Mouse (Mus musculus): ENCODE measurements around the gene Gp1bb. TPM values are rescaled to one million over a fixed set of nuclear protein-coding genes. Genes with fewer than 3 reads are reported as not detected.
A peak's percentile ranks its signal among the peaks of the same experiment; 100 is the strongest.

The Gp1bb gene
- polyA plus RNA-seq, 1 experiment from 2014 or later, result 9.6 TPM

DNA sequence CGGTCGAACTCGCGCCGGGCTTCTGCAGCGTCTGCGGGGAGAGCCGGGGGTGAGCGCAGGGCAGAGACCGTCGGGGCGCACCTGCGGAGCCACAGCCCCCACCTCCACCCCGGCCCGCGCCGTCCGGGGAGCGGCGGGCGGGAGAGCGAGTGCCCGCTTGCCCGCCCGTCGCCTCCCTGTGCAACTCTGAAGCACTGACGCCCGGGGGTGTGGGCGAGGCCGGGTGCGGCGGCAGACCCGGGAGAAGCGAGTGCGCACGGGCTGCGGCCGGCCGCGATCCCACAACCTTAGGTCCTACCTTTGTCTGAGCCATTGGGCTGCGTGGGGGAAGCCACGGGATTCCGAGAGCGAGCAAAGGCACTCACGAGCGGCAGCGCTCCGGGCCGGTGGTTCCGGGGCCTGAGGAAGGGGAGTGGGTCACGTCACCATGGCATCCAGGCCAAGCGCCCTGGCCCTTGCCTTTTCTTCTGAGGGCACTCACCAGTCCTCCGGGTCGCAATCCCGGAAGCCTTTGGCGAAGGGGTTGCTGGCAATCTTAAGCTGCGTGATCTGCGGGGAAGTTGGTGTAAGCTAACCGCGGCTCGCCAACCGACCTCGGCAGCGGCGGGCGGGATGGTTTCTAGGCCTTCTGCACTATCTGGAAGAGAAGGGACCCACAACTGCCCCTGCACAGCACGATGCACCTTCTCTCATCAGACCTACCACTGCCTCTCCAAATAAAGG lies 39.6 kb downstream of the Gp1bb start:
- DNase-seq (ENCODE audit: low spot score) (no peak), ATAC-seq (no peak)
- no peak overlapping the region for H3K9ac ChIP-seq (ENCODE audit: low read length)
- peaks cover 2% of the 10 kb centered on the region; the same call in 1 of the 2 replicates for H3K4me1 ChIP-seq (ENCODE audit: control insufficient read depth, insufficient read depth, low read length)
- peaks cover 93% of the 10 kb centered on the region for H3K27me3 ChIP-seq (replicated peaks; ENCODE audit: control insufficient read depth, insufficient read depth, low read length)
- H3K27ac ChIP-seq (ENCODE audit: low read depth, low read length), result no peak overlapping the region
- H3K36me3 ChIP-seq (ENCODE audit: control insufficient read depth, insufficient read depth, low read length), result no peaks in the 10 kb centered on the region
- peak overlapping the region; percentile 50 for H3K4me2 ChIP-seq (ENCODE audit: low read length)
- no peaks in the 10 kb centered on the region for H3K9me3 ChIP-seq (replicated peaks; ENCODE audit: control insufficient read depth, low read length)
- H3K4me3 ChIP-seq (ENCODE audit: low read depth, low read length), result peak overlapping the region; percentile 31
- under 1% methylated on average over 56 of the region's 67 CpGs for WGBS

DNA sequence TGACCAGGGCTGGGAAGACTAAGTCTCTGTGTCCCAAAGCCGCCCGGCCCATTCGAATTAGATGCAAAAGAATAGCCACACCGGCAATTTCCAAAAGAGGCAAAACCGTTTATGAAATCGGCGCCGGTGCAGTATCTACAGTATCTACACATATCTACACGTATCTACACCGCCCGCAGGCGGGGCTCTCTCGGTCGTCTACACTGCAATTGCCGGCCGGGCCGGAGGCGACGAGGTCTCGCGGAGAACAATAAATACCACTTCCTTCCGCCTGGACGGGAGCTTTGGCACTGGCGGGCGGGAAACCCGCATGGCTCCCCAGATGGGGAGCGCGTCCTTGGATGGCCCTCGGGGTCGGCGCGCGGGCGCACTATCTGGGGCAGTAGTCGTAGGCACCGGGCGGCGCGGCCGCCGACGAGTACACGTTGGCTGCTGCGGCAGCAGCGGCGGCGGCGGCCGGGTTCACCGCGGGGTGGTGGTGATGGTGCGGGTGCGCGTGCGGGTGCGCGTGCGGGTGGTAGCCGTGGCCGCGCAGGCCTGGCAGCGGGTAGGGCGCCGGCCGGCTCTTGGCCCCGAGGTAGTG lies 40.5 kb downstream of the Gp1bb start:
- Histone ChIP-seq H3K27ac (ENCODE audit: low read depth, low read length) (no peak overlapping the region), H3K27me3 (replicated peaks; ENCODE audit: control insufficient read depth, insufficient read depth, low read length) (peaks cover 85% of the 10 kb centered on the region), H3K4me1 (ENCODE audit: control insufficient read depth, insufficient read depth, low read length) (peaks cover 2% of the 10 kb centered on the region; the same call in 1 of the 2 replicates), H3K4me3 (ENCODE audit: low read depth, low read length) (peak overlapping the region; percentile 31), H3K36me3 (ENCODE audit: control insufficient read depth, insufficient read depth, low read length) (no peaks in the 10 kb centered on the region), H3K9me3 (replicated peaks; ENCODE audit: control insufficient read depth, low read length) (no peaks in the 10 kb centered on the region), H3K4me2 (ENCODE audit: low read length) (peak overlapping the region; percentile 50), H3K9ac (ENCODE audit: low read length) (peak overlapping the region; percentile 29; the same call in 1 of the 2 replicates)
- under 1% methylated on average over 63 of the region's 66 CpGs for WGBS
- peak; percentile 29 for ATAC-seq
- no peak for DNase-seq (ENCODE audit: low spot score)

DNA sequence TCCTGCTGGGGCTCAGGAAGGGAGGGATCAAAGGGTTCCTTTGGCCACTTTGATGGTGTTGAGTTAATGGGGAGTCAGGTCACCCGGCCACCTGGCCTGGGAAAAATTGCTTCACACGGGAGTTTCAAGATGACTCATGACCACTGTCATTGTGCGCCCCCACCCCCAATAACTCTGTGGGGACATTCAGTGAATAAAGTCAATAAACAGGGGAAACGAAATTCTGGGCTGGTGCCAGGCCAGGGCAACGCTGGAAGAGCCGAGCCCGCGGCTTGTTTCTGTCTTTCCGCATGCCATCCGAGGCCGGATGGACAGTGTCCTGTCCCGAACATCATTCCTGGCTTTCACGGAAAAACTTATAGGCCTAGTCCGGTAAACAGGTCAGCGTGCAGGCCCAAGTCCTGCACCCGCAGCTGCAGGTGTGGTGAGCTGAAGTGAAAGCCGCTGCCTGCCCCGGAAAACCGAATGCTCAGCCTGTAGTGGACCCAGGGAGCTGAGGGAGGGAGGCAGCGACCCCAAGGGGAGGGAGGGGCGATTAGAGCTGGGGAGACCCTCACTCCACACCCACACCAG lies 41.1 kb downstream of the Gp1bb start:
- H3K4me1 ChIP-seq (ENCODE audit: control insufficient read depth, insufficient read depth, low read length), result no peaks in the 10 kb centered on the region
- no peak overlapping the region for H3K27ac ChIP-seq (ENCODE audit: low read depth, low read length)
- H3K27me3 ChIP-seq (replicated peaks; ENCODE audit: control insufficient read depth, insufficient read depth, low read length), result peaks cover 79% of the 10 kb centered on the region
- no peaks in the 10 kb centered on the region for H3K9me3 ChIP-seq (replicated peaks; ENCODE audit: control insufficient read depth, low read length)
- DNase-seq (ENCODE audit: low spot score) (no peak), ATAC-seq (no peak)
- H3K4me2 ChIP-seq (ENCODE audit: low read length), result peak overlapping the region; percentile 50
- WGBS, result 5% methylated on average over 21 of the region's 21 CpGs
- H3K9ac ChIP-seq (ENCODE audit: low read length), result no peak overlapping the region
- no peaks in the 10 kb centered on the region for H3K36me3 ChIP-seq (ENCODE audit: control insufficient read depth, insufficient read depth, low read length)
- H3K4me3 ChIP-seq (ENCODE audit: low read depth, low read length), result peak overlapping the region; percentile 31; the same call in 1 of the 2 replicates

DNA sequence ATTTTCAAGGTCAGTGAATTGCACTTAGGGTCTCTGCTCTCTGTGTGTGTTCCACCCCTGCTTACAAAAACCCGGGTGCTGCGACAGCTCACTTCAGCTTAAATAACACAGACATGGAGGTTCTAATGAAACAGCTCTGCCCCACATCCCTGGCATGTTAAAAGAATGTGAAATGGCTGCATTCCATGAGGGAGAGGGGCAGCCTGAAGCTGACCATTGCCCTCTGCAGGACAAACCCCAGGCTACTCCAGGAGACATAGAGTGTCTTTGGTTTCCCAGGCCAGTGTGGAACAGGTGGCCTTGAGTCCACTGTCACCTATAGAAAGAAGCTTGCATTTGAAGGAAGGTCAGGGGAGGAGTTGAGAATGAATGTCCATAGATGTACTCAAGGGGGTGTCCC lies 41.8 kb downstream of the Gp1bb start:
- ATAC-seq, result no peak
- Histone ChIP-seq H3K4me3 (ENCODE audit: low read depth, low read length) (no peak overlapping the region), H3K27me3 (replicated peaks; ENCODE audit: control insufficient read depth, insufficient read depth, low read length) (peaks cover 71% of the 10 kb centered on the region), H3K4me1 (ENCODE audit: control insufficient read depth, insufficient read depth, low read length) (no peaks in the 10 kb centered on the region), H3K9ac (ENCODE audit: low read length) (no peak overlapping the region), H3K36me3 (ENCODE audit: control insufficient read depth, insufficient read depth, low read length) (no peaks in the 10 kb centered on the region), H3K4me2 (ENCODE audit: low read length) (no peak overlapping the region), H3K9me3 (replicated peaks; ENCODE audit: control insufficient read depth, low read length) (no peaks in the 10 kb centered on the region), H3K27ac (ENCODE audit: low read depth, low read length) (no peak overlapping the region)
- DNase-seq (ENCODE audit: low spot score), result no peak
- 18% methylated on average over 2 of the region's 2 CpGs for WGBS

DNA sequence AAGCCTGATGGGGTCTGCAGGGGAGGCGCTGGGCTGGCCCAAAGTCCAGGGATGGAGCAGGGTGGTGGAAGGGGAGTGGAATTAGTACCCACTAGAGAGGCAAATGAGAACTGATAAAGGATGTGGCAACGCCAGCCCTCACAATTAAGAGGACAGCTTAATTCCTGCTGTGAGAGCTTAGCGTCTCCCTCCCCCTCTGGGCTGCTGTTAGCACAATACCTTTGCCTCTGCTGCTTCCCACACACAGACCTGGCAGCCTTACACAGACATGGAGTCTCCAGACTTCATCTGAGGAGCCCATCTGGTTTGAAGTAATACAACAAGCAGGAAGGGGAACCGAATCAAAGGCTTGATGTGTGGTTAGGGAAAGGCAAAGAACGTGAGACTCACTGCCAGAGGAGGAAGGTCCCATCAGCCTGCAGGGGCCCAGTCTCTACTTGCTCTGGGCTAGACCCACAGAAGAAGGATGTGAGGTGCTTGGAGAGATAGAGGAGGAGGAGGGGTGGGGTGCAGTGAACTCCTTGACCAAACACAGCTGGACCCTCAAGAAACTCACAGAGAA lies 44.5 kb downstream of the Gp1bb start:
- peaks cover 44% of the 10 kb centered on the region for H3K27me3 ChIP-seq (replicated peaks; ENCODE audit: control insufficient read depth, insufficient read depth, low read length)

DNA sequence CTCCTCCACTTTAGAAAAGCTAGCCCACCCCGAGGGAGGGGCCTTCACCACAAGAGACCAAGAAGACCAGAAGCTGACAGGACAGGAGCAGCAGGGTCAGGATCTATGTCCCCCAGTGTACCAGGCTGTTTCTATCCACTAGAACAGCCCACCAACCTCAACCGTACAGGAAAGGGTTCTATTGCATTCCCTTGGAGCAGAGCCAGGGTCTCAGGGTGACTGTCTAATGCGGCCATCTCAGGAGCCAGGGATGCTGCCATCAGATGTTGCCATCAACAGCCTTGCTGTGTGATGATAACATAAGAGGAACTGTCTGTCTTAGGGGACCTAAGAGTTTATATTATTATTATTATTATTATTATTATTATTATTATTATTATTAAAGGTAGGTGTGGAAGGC lies 45.1 kb downstream of the Gp1bb start:
- DNase-seq (ENCODE audit: low spot score), result no peak
- Histone ChIP-seq H3K27ac (ENCODE audit: low read depth, low read length) (no peak overlapping the region), H3K4me2 (ENCODE audit: low read length) (no peak overlapping the region), H3K4me1 (ENCODE audit: control insufficient read depth, insufficient read depth, low read length) (no peaks in the 10 kb centered on the region), H3K36me3 (ENCODE audit: control insufficient read depth, insufficient read depth, low read length) (no peaks in the 10 kb centered on the region), H3K4me3 (ENCODE audit: low read depth, low read length) (no peak overlapping the region), H3K9me3 (replicated peaks; ENCODE audit: control insufficient read depth, low read length) (no peaks in the 10 kb centered on the region), H3K9ac (ENCODE audit: low read length) (no peak overlapping the region), H3K27me3 (replicated peaks; ENCODE audit: control insufficient read depth, insufficient read depth, low read length) (peaks cover 38% of the 10 kb centered on the region)
- no peak for ATAC-seq
- 21% methylated on average over 3 of the region's 3 CpGs for WGBS

More for the DNA sequence above, 44.5 kb downstream of the Gp1bb start:
- no peak for DNase-seq (ENCODE audit: low spot score)
- no peak overlapping the region for H3K4me2 ChIP-seq (ENCODE audit: low read length)
- no peaks in the 10 kb centered on the region for H3K9me3 ChIP-seq (replicated peaks; ENCODE audit: control insufficient read depth, low read length)
- H3K9ac ChIP-seq (ENCODE audit: low read length), result no peak overlapping the region
- no peaks in the 10 kb centered on the region for H3K4me1 ChIP-seq (ENCODE audit: control insufficient read depth, insufficient read depth, low read length)
- H3K4me3 ChIP-seq (ENCODE audit: low read depth, low read length), result no peak overlapping the region
- 9% methylated on average over 5 of the region's 5 CpGs for WGBS
- H3K36me3 ChIP-seq (ENCODE audit: control insufficient read depth, insufficient read depth, low read length), result no peaks in the 10 kb centered on the region
- no peak for ATAC-seq
- no peak overlapping the region for H3K27ac ChIP-seq (ENCODE audit: low read depth, low read length)

DNA sequence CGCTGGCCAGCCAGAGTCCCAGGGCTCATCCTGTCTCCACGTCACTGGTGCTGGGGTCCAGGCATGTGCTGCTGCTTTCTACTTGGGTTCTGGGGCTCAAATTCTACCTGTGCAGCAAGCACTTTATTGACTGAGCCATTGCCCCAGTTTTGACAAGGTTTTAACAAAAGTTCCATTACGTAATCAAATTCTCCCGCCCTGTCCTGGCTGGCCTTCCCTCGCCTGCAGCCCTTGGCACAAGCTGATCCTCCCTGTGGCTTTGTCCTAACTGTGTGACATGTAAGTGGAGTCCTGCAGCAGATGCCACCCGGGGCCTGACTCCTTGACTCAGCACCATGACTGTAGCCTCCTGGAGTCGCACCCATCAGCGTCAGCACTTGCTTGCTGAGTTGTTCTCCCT lies 48.0 kb downstream of the Gp1bb start:
- no peaks in the 10 kb centered on the region for H3K4me1 ChIP-seq (ENCODE audit: control insufficient read depth, insufficient read depth, low read length)
- no peaks in the 10 kb centered on the region for H3K9me3 ChIP-seq (replicated peaks; ENCODE audit: control insufficient read depth, low read length)
- no peaks in the 10 kb centered on the region for H3K36me3 ChIP-seq (ENCODE audit: control insufficient read depth, insufficient read depth, low read length)
- ATAC-seq (no peak), DNase-seq (ENCODE audit: low spot score) (no peak)
- no peak overlapping the region for H3K4me2 ChIP-seq (ENCODE audit: low read length)
- no peak overlapping the region for H3K27ac ChIP-seq (ENCODE audit: low read depth, low read length)
- 73% methylated on average over 8 of the region's 8 CpGs for WGBS
- H3K4me3 ChIP-seq (ENCODE audit: low read depth, low read length), result no peak overlapping the region
- H3K9ac ChIP-seq (ENCODE audit: low read length), result no peak overlapping the region
- peaks cover 11% of the 10 kb centered on the region for H3K27me3 ChIP-seq (replicated peaks; ENCODE audit: control insufficient read depth, insufficient read depth, low read length)

Measured in forebrain, embryonic 14.5 days (tissue).